Mouse (Mus musculus) mouse trophoblast stem cell (cell line): Measurements from ENCODE around the gene Mov10.
"Not testable (repeated sequence)": the region's sequence is repeated elsewhere in the genome, so short reads cannot be mapped to it uniquely, and the experiment has no call there.

Experiments
- in situ Hi-C, 2 experiments: fragments of 300-500 bp; cut with MseI, MboI; formaldehyde crosslinking; loops; 2 replicates in 1 of 2; 3 replicates in 1 of 2; pipeline ENCODE4 v1.15.1; 2025

Gene Mov10

GRCm38 (mm10) chr3:104782061-104782681, 36.2 kb downstream of the Mov10 start:
- in situ Hi-C loops = no loop called here

DNA sequence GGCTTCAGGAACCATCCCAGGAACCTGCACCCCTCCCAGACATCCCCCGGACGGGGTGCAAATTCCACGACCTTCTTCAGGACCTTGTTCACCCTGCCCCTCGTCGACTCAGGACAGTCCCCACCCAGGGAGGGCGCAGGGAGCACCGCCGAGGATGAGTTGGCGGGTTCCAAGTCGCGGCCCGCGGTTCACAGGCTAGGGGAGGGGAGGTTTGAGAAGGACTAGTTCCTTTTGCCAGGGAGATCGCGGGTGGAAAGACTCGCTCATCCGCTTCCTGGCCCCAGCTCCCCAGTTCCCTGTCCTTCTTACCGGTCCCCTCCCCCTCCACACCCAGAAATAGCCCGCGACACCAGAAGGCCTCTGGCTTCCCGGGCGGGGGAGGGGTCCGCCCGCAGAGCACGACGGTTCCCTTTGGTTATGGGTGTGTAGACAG, 36.9 kb downstream of the Mov10 start, which contains the start of gene Fam19a3:
Gene Fam19a3 (minus strand): TSS at position 370 of the 433 bp plus-strand sequence.
- in situ Hi-C loops = no loop called here

GRCm38 (mm10) chr3:104780561-104781420, 37.6 kb downstream of the Mov10 start, which contains the start of gene Ppm1j:
TSS of gene Ppm1j (plus strand) at chr3:104781056.
- in situ Hi-C loops = no loop called here

DNA sequence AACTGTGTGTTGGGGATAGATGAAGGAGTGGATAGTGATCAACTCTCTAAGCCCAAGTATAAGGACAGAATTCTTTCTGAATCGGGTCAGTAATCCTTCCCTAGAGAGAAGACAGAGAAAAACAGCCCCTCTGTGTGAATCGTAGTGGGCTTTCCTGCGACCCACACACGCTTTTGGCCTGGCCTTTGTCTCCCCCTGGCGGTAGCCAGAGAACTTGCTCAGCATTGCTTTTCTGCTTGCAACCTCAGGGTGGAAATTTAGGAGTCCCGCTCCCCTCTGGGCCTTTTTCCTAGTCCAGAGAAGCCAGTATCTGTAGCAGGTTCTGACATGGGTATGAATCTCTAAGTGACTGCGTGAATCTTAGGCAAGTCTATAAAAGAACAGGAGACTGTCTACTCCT, 38.4 kb downstream of the Mov10 start:
- in situ Hi-C loops = no loop called here

DNA sequence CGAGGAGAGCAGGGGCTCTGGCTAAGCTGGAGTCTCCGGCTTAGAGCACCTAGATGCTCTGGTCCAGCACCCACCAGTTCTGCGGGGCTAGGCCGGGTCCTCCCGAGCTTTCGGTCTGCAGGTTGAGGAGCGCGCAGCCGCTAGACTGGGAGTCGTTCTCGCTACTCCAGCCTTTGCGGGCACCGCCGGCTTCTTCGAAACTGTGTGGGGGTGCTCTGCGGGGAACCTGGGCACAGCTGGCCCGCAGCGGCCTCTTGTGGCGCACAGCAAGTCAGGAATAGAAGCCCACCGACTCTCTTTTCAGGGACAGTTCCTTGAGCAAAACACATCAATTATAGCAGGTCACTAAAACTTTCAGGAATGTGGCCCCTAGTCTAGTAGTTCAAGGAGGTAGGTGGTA, 41.0 kb downstream of the Mov10 start:
- in situ Hi-C loops = no loop called here

DNA sequence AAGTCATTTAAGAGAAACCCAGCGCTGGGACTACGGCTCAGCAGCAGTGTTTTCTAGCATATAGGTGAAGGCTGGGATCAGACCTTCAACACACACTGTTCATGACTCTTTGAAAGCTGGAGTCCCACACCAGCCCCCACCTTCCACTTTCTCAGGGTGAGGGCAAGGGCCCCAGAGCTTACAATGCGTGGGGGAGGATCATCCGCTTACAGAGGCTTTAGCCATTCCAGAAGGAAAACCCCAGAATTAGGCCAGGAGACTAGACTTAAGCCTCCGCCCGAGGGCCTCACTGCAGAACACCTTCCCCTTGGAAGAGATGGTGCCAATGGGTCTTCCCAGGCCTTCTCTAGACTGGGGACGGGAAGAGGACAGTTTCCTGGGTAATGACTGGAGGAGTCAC, 45.1 kb downstream of the Mov10 start:
- in situ Hi-C loops = loop anchor here (5.0 kb wide), 1 partner anchor 56 kb away; no protein-coding TSS in a partner anchor

- in situ Hi-C loops = loop anchor here (5.0 kb wide), 1 partner anchor 54 kb away; no protein-coding TSS in a partner anchor
Observed at GRCm38 (mm10) chr3:104771460-104771859, 46.9 kb downstream of the Mov10 start.

DNA sequence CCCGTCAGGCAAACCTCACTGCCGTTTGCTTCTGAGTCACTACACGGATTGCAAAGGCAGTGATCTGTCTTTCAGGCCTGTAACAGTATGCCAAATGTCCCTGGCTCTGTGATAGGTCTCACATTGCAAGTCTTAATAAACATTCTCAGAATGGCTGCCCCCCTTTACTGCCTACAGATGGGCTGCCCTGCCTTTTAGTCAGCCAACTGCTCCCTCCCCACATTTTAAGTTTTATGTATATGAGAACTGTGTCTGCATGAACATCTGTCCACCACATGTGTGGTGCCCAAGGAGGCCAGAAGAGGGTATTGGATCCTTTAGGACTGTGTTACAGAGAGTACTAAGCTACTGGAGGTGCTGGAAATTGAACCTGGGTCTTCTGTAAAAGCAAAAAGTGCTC, 47.4 kb downstream of the Mov10 start:
- in situ Hi-C loops = loop anchor here (5.0 kb wide), 1 partner anchor 54 kb away; no protein-coding TSS in a partner anchor

GRCm38 (mm10) chr3:104770035-104770434, 48.3 kb downstream of the Mov10 start:
- in situ Hi-C loops = loop anchor here (5.0 kb wide), 1 partner anchor 53 kb away; no protein-coding TSS in a partner anchor

DNA sequence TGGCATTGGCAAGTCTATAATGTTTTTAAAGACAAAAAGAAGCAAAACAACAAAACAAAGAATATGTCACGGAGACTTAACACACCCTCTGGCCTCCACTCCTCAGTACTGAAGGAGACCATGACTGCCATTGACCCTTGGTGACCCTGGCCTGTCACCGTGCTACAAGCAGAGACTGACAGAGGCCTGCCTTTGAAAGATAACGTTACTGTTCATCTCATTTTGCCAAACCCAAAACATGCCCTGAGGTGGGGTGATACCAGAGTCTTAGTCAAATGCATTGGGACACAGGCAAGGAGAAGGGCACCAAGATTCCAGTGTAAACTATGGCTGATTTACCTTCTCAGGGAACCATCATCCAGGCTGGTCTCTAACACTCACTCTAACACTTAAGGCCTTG, 49.2 kb downstream of the Mov10 start:
- in situ Hi-C loops = no loop called here

DNA sequence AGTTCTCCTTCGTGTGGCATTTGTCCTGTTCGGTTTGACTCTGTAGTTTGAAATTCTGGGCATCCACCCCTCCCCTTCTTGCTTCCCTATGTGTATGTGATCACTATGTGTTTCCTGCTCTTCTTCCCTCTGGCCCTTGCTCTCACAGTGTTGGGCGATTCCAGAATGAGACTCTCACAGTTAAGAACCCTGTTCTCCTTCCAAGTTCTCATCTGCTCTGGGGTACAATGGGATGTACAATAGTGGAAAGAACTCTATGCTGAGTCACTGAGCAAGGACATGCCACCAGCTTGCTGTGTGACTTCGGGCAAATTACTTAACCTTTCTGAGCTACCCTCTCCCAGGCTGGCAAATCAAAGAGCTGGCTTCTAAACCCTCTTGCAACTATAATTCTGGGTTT, 50.6 kb downstream of the Mov10 start:
- in situ Hi-C loops = no loop called here

- in situ Hi-C loops = no loop called here
Observed at GRCm38 (mm10) chr3:104767141-104767540, 51.2 kb downstream of the Mov10 start.

- in situ Hi-C loops = no loop called here
Observed at GRCm38 (mm10) chr3:104765021-104765420, 53.3 kb downstream of the Mov10 start.

GRCm38 (mm10) chr3:104762103-104762863, 56.1 kb downstream of the Mov10 start:
- in situ Hi-C loops = not testable (repeated sequence)

- in situ Hi-C loops = no loop called here
Observed at GRCm38 (mm10) chr3:104758869-104759268, 59.5 kb downstream of the Mov10 start.

- in situ Hi-C loops = no loop called here
Observed at GRCm38 (mm10) chr3:104758406-104758805, 60.0 kb downstream of the Mov10 start.

GRCm38 (mm10) chr3:104752845-104753244, 65.5 kb downstream of the Mov10 start:
- in situ Hi-C loops = not testable (repeated sequence)
